Mouse (Mus musculus) layer of hippocampus, adult 2 months (tissue): Measurements from ENCODE around the gene Clasrp. TPM values are rescaled to one million over a fixed set of nuclear protein-coding genes. Genes with fewer than 3 reads are reported as not detected.

Experiments
- DNase-seq, 2 experiments: peaks; one replicate each; pipeline ENCODE4 v3.0.0; 2022; ENCODE audit warnings: low spot score in 2 of 2
- H3K27ac ChIP-seq: fragments of 200-600 bp; 2 replicates; pipeline ENCODE4 v1.8.1; 2022
- H3K4me3 ChIP-seq: fragments of 200-600 bp; 2 replicates; pipeline ENCODE4 v1.8.1; 2022; ENCODE audit warnings: mild to moderate bottlenecking
- CTCF ChIP-seq: fragments of 200-600 bp; conservative IDR thresholded peaks from 2 replicates; pipeline ENCODE4 v1.8.1; 2022; ENCODE audit warnings: antibody characterized with exemption, mild to moderate bottlenecking, moderate library complexity
- total RNA-seq, 2 experiments: library from RNA; stranded (reverse); gene quantifications; 2 replicates each; pipeline ENCODE4 v1.2.3; 2021

Clasrp gene
- total RNA-seq, 2 experiments from 2014 or later: 95.4 to 112 TPM

GRCm38 (mm10) chr7:19554168-19554567 lies 50.1 kb downstream of the Clasrp start:
- no peak for TF ChIP-seq CTCF
- no peak overlapping the region for H3K4me3 ChIP-seq
- H3K27ac ChIP-seq: peak overlapping the region; percentile 84
- DNase-seq: peak; percentile 40 to 66

DNA sequence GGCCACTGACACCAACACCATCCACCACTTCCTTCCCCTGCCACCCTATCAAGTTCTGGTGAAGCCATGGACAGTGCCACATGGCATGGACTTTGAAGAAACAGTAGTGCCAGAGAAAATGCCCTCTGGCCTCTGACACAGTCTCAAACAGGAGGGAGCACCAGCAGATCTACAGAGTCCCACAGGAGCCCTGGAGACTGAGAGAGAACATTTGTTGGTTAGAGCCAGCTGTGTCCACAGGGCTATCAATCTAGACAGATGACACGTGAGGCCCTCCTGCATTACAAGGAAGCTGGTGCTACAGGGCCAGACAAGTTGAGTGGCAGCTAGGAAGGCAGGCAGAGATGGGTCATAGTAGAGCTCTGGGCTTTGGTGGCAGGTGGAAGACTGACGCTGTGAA lies 51.8 kb downstream of the Clasrp start:
- no peak for TF ChIP-seq CTCF
- no peak for DNase-seq
- no peak overlapping the region for H3K4me3 ChIP-seq
- no peak overlapping the region for H3K27ac ChIP-seq

GRCm38 (mm10) chr7:19551634-19552033 lies 52.7 kb downstream of the Clasrp start:
- no peak for TF ChIP-seq CTCF
- Histone ChIP-seq H3K4me3 (no peak overlapping the region), H3K27ac (no peak overlapping the region)
- no peak for DNase-seq

GRCm38 (mm10) chr7:19549394-19549793 lies 54.9 kb downstream of the Clasrp start:
- H3K4me3 ChIP-seq: no peak overlapping the region
- no peak for DNase-seq
- no peak for TF ChIP-seq CTCF
- no peak overlapping the region for H3K27ac ChIP-seq

GRCm38 (mm10) chr7:19547344-19547969 lies 56.8 kb downstream of the Clasrp start:
- DNase-seq: no peak
- H3K27ac ChIP-seq: no peak overlapping the region
- no peak for TF ChIP-seq CTCF

DNA sequence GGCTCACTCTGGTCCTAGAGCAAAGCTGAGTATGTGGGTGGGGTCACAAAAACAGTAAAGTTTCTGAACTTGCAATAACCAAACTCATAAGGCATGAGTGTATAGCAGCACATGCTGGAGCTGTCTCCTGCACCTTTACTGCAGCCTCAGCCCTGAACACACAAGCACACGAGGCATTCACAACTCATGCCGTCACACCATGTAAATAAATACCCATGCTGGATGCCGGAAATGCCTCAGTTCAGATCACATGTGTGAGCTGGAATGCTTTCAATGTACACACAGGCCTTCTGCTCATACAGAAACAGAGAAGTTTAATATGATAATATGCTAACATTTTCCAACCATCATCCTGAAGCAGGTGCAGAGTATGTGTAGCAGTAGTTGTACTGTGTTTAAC lies 58.3 kb downstream of the Clasrp start:
- Histone ChIP-seq H3K27ac (no peak overlapping the region), H3K4me3 (no peak overlapping the region)
- TF ChIP-seq CTCF: no peak
- no peak for DNase-seq

More at GRCm38 (mm10) chr7:19547344-19547969, 56.8 kb downstream of the Clasrp start:
- H3K4me3 ChIP-seq: no peak overlapping the region

GRCm38 (mm10) chr7:19543584-19543983 lies 60.7 kb downstream of the Clasrp start:
- no peak overlapping the region for H3K4me3 ChIP-seq
- H3K27ac ChIP-seq: no peak overlapping the region
- DNase-seq: no peak
- TF ChIP-seq CTCF: peak; percentile 70

- H3K27ac ChIP-seq: peak overlapping the region; percentile 65
- TF ChIP-seq CTCF: no peak
These were observed 62.1 kb downstream of the Clasrp start for GRCm38 (mm10) chr7:19542155-19542691.

DNA sequence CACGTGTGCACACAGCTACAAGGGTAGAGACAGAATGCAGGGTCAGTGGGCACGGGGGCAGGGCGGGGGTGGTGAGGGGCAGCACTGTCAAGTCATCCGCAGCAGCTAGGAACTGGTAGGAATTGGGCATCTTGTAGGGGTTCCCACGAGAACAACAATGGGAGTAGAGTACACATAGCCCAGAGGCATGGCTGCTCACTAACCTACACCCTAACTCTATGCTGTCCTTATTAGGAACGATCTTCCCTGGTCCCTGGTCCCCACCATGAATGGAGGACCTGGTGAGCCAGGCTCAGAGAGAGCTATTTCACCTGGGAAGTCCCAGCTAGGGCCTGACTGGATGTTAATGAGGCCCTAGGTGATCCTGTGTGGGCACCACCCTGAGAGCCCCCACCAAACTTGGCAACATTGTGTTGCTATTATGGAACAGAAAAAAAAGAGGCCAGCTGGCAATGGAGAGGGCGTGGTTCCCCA lies 62.6 kb downstream of the Clasrp start:
- H3K4me3 ChIP-seq: no peak overlapping the region
- no peak for TF ChIP-seq CTCF
- peak overlapping the region; percentile 65 for H3K27ac ChIP-seq
- DNase-seq: no peak

More at GRCm38 (mm10) chr7:19542155-19542691, 62.1 kb downstream of the Clasrp start:
- peak in 1 of 2 experiments; percentile 47 for DNase-seq
- H3K4me3 ChIP-seq: no peak overlapping the region

DNA sequence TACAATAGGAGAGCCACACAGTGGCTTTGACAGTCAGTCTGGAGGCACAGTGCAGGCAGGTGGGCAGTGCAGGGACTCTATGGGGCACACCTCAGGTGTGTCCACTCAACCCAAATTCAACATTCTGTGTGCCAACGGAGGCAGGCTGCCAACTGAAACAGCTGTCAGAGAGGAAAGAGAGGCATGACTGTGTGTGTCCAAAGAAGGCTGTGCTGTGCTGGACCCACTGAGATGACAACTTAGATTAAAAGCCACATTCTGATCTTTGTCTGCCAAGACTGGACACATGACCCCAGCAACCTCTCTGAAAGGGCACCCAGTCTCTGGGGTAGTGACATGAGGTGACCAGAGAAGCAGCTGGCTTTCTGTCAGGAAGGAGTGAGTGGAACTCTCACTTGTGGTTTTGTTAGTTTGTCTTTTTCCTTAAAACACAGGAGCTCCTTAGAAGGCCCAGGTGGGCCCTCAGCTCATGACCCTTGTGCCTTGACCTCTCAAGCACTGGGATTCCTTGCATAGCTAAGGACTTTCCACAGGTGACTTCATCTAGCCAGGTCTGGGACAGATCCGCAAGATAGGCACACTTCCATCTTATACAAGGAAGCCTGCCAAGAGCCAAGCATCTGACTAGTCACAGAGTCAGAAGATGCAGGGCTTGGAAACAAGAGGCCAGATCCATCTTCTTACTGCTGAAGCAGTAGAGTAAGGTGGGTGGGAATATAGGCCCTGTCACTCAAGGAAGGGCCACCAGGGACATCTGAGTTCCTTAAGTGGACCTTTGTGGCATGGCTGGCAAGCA lies 63.3 kb downstream of the Clasrp start:
- peak overlapping the region; percentile 65; the same call in 1 of the 2 replicates for H3K27ac ChIP-seq
- no peak for TF ChIP-seq CTCF
- no peak overlapping the region for H3K4me3 ChIP-seq
- no peak for DNase-seq

GRCm38 (mm10) chr7:19534676-19535075 lies 69.6 kb downstream of the Clasrp start:
- Histone ChIP-seq H3K4me3 (no peak overlapping the region), H3K27ac (no peak overlapping the region)
- no peak for TF ChIP-seq CTCF
- no peak for DNase-seq

DNA sequence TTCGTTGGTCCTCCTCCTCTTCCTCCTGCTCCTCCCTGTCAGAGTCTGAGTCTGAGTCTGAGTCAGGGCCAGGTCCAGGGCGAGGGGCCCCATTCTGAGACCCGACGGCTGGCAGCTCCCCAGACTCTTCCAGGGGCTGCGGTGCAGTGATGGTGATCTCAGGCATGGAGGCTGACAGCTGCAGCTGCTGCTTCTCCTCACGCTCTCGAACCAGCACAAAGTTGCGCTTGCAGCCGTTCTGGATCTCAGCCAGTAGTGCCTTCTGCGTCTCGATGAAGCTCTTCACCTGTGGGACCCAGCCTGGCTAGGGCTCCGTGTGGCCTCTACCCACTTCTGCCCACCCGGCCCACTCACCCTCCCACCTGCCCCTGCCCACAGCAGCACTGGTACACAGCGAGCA lies 72.0 kb downstream of the Clasrp start:
- Histone ChIP-seq H3K4me3 (no peak overlapping the region), H3K27ac (no peak overlapping the region)
- no peak for DNase-seq
- TF ChIP-seq CTCF: no peak

DNA sequence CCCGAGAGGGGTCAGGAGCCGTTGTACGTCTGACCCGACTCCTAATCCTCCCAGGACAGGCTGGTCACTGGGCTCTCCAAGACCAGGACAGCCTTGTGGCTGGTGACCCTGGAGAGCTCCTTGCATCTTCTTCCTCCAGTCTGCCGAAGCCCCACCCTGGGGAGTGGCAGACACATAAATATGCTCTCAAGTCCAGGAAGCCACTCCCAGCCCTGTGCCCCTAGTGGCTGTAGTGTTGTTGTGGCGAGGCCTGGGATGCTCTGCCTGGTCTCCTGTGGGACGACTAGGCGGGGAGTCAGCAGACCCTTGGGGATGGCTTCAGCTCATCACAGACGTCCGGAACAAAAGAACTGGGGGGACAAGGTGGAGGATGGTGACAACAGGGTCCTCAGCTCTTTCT lies 73.2 kb downstream of the Clasrp start:
- Histone ChIP-seq H3K4me3 (no peak overlapping the region), H3K27ac (no peak overlapping the region)
- no peak for DNase-seq
- no peak; the same call in 1 of the 2 replicates for TF ChIP-seq CTCF

Other genes starting within 250 kb of the Clasrp start
- gene Cd3eap, start 245.0 kb downstream of the Clasrp start, total RNA-seq: 10 to 100 TPM; 18.1 to 19.5 TPM
- 1 to 10 TPM; 6.1 to 6.9 TPM for gene Ppp1r13l, start 244.7 kb downstream of the Clasrp start, total RNA-seq
- gene Ercc2, start 222.5 kb downstream of the Clasrp start, total RNA-seq: 10 to 100 TPM; 36.4 to 36.5 TPM
- 1 to 10 TPM; 3.2 to 3.5 TPM for gene Klc3, start 200.4 kb downstream of the Clasrp start, total RNA-seq
- gene Ckm, start 199.7 kb downstream of the Clasrp start, total RNA-seq: not detected
- gene Mark4, start 145.7 kb downstream of the Clasrp start, total RNA-seq: 10 to 100 TPM; 92.9 to 99.6 TPM
- under 1 TPM; 0.10 to 0.38 TPM for gene Exoc3l2, start 141.2 kb downstream of the Clasrp start, total RNA-seq
- 1 to 10 TPM; 6.0 to 6.9 TPM for gene Bloc1s3, start 96.1 kb downstream of the Clasrp start, total RNA-seq
- gene Trappc6a, start 96.1 kb downstream of the Clasrp start, total RNA-seq: 10 to 100 TPM; 17.2 to 20.7 TPM
- gene Nkpd1, start 86.6 kb downstream of the Clasrp start, total RNA-seq: under 1 TPM; 0.38 to 0.71 TPM
- 100 to 1,000 TPM; 116 to 118 TPM for gene Ppp1r37, start 41.4 kb downstream of the Clasrp start, total RNA-seq
- under 1 TPM; 0.81 to 0.95 TPM for gene Zfp296, start 27.2 kb downstream of the Clasrp start, total RNA-seq
- 10 to 100 TPM; 38.8 to 43.9 TPM for gene Gemin7, start 26.9 kb downstream of the Clasrp start, total RNA-seq
- gene Relb, start 25.0 kb upstream of the Clasrp start, total RNA-seq: 10 to 100 TPM in 1 of 2 experiments, 1 to 10 TPM in 1; 9.8 to 11.3 TPM
- gene Clptm1, start 60.5 kb upstream of the Clasrp start, total RNA-seq: 100 to 1,000 TPM; 136 to 151 TPM
- not detected for gene Apoc2, start 73.5 kb upstream of the Clasrp start, total RNA-seq
- not detected for gene Gm44805, start 76.9 kb upstream of the Clasrp start, total RNA-seq
- gene Apoc4, start 77.0 kb upstream of the Clasrp start, total RNA-seq: not detected
- gene Apoc1, start 88.2 kb upstream of the Clasrp start, total RNA-seq: 1 to 10 TPM; 3.1 to 3.5 TPM
- 1,000 to 10,000 TPM; 2,242 to 2,264 TPM for gene Apoe, start 94.7 kb upstream of the Clasrp start, total RNA-seq
- 100 to 1,000 TPM; 110 TPM for gene Tomm40, start 111.0 kb upstream of the Clasrp start, total RNA-seq
- 1 to 10 TPM; 4.5 to 5.9 TPM for gene Nectin2, start 146.0 kb upstream of the Clasrp start, total RNA-seq
- gene Bcam, start 166.5 kb upstream of the Clasrp start, total RNA-seq: 10 to 100 TPM in 1 of 2 experiments, 1 to 10 TPM in 1; 9.2 to 14.8 TPM
- gene Cblc, start 192.3 kb upstream of the Clasrp start, total RNA-seq: not detected
- under 1 TPM; 0.46 to 0.83 TPM for gene Bcl3, start 218.3 kb upstream of the Clasrp start, total RNA-seq
- gene Gm19345, start 247.5 kb upstream of the Clasrp start, total RNA-seq: 1 to 10 TPM in 1 of 2 experiments, under 1 TPM in 1; 0.86 to 1.6 TPM